Mouse (Mus musculus): ENCODE data around the gene Trpm8. TPM values are rescaled to one million over a fixed set of nuclear protein-coding genes. Genes with fewer than 3 reads are reported as not detected.

Trpm8 gene
- total RNA-seq, 2 experiments from 2014 or later: not detected

DNA sequence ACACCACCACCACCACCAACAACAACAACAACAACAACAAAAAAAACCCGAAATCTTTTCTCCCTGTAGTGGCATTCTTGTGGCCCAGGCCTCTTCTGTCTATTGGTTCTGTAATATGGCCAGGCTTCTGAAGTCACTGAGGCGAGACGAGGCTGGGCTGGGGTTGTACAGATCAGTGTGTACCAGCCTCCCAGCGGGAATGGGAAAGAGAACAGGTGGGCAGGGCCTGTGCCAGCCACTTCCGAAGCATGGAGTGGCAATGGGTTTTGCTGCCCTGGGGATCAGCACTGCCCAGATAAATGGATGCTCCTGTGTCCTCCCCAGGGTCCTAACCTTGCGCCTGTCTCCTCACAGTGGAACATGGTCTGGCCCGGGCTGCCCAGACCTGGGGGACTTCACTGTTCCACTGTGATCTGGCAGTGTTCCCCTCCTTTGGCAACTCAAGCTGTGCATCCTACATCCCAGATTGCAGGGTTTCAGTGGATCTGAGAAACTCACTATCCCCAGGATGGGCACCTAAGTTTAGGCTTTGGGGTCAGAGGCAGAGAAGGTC is 80.7 kb downstream of the Trpm8 start:
- no peak for DNase-seq

DNA sequence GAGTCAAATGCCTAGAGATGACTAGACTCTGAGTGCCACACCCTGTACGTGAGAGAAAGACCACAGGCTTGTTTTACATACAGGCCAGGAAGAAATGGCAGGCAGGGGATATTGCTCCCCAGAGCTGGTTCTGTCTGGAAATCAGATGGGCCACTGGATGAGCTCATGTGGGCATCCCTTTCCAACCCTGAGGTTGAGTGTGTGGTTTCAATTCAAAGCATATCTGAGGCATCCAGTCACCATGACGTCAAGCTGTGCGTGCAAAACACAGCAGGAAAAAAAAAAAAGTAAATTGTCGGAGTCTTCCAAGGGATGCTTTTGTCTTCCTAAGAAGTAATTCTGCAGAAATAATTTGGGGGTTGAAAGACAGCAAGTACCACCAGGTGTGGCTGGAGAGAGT is 83.6 kb downstream of the Trpm8 start:
- DNase-seq: no peak

DNA sequence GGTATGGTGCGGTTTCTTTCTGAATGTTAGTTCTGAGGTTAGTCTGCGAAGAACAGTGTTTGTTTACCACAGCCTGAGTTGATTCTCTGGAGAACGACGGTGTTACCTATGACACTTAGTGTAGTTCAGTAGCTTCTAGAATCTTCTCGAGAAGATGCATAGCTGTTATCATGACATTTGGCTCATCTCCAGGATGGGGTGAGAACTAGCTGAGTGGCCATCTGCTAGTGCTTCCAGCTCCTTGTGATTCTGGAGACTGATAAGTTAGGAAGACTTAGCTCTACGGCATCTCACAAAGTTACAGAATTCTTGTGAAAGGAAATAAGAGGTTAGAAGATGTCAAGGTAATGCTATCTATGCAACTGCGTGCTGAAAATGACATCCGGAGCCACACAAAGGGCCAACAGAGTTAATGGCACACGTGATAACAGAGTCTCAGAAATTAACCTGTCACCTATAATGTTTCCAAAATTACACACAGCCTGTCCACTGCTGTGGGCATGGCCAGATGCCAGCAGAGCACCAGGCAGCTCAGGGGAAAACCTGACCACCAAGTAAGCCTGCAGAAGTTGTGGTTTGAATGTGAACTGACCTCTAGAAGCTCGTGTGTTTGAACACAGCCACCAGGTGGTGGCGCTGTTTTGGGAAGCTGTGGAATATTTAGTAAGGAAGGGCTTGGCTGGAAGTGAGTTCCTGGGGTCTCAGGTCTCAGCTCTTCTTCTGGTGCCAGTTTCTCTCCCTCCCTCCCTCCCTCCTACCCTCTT is 89.6 kb downstream of the Trpm8 start:
- DNase-seq: no peak

DNA sequence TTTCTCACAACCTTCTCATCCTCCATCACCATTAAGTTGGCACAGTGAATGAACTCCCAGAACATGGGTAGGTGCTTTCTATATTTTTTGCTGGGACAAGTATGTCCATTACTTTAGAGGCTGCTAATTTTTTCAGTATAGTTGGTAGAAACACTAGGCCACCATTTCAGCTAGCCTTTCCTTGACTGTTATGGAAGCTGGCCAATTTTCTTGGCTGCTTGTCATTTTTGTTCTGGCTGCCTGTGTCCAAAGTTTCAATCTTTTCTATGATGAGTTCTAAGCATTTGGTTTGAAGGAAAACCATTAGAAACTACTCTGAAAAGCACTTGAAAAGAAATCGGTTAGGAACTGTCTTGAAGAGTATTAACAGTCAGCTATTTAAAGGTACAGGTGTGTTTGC is 101.0 kb downstream of the Trpm8 start:
- DNase-seq: no peak

DNA sequence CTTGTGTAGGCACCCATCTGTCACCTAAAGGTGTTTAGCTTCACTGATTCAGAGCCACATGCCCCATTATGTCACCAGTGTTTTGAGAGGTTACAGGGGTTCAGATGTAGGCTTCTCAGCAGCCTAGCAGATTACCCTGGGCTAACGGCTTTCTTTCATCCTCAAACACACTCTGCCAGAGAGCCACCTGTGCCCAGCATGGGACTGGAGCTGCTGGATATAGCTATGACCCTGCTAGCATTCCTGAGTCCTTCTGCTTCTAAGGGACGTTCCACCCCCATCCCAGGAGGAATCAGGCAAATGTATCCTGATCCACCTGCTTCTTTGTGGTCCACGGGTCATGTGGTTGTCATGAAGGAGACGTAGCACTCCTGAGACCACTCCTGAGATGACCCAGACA is 114.2 kb downstream of the Trpm8 start:
- no peak for DNase-seq

DNA sequence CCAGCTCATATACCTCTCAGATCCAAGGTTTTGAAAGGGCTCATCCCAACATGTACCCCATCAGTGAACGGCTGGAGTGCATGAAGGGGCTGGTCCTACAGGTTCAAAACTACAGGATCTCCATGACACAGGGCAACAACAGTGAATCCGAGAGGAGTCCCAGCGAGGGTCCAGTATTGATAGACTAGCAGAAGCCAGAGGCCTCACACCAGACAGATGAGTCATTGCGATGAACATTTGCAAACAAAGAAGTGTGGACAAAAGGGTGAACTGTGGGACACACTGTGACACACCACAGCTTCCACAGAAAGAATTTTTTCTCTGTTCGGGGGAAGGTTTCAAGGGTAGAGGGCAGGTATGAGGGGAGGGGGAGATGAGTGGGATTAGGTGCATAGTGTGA is 115.9 kb downstream of the Trpm8 start:
- no peak for DNase-seq

DNA sequence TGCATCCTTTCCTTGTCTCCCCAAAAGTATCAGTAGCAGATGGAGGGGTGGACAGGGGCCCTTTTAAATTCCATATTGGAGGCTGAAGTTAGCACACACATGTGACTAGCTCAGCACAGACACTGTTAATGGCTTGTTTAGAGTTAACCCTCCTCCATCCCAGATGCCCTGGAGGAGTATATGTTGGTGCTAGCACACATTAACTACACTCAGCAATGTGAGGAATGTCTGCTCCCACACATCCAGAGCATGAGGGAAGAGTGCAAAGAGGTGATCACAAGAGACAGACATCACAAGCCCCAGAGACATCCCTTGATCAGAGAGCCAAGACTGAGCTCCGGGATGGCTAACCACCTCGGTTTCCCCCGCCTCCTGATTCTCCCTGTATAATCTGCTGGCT is 125.9 kb downstream of the Trpm8 start:
- no peak for DNase-seq

DNA sequence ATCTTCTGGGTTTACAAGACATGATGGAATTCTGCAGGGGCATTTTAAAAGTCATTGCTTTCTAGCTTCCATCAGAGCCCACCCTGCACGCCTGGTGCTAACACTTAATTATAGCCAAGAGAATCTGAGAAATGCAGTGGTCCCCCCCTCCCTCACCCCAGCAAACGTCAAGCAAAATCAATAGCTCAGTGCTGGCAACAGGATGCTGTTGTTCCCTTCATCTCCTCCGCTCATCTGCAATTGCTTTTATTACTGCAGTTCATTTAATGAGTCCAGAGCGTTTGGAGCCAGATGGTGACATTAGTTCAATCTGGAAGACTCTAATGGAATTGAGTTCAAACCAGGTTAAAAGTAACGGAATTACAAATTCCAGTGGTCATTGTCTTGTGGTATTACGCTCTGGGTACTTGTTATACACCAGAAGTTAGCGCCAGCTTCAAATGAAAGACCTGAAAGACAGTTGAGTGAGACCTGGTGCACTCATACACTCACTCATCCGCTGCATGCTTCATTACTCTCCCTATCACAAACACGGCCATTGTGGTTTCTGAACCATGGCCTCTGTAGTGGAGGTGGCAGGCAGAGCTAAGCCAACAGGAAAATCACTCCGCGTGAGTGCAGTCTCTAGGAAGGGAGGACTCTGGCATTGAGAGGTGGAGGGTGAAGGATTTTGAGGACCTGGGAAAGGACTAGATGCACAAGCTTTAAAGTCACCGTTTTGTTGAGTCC is 128.8 kb downstream of the Trpm8 start:
- no peak for DNase-seq

DNA sequence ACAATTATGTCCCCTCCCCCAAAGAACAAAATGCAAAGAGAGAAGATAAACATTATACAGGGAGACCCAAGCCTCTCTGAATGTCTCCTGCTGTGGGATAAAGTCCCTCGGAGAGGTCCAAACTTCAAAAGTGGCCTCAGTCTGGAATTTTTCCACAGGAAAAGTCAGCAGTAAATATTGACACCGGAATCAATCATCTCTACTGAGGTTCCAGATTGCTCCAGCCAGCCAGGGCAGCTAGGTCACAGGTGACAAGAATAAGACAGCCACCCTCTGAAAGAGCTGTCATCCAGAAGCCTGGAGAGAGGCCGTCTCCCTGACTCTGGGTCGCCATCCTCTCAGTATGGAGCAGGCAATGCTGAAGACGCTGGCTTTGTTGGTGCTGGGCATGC is 129.3 kb downstream of the Trpm8 start, which contains the start of gene Spp2:
Gene Spp2, plus strand, starts transcription at position 155 of the 392 bp plus-strand sequence.
- no peak for DNase-seq

DNA sequence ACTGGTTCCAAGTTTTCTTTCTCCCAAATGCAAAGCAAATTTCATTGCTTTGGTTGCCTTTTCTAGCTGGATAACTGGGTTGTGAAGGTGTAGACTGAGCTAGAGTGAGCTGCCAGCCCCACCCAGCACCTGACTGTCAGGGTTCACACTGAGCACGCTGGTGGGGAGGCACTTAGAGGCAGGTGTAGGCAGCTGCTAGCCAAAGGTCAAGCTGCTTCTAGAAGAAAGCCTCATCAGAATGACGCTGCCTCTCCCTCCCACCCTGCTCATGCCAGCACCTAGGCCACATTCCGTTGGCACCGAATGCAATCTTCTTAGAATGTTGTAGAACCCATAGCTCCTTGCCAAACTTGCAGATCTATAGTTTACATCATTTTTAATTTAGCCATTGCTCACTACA is 130.9 kb downstream of the Trpm8 start:
- DNase-seq: no peak

DNA sequence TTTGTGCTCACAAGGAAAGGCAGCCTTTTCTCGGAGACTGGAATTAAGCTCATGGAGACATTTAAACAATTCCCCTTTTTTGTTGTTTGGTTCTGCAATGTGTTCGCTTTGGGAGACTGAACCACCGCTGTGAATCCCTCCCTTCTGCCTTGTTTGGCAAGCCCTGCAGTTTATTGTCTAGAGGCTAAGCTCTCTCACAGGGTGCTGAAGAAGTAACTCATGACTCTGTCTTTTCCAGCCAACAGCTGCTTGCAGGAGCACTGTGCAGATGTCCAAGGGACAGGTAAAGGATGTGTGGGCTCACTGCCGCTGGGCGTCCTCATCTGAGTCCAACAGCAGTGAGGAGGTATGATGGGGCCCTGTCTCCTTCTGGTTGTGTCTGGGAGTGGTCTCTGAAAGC is 134.6 kb downstream of the Trpm8 start:
- no peak for DNase-seq

DNA sequence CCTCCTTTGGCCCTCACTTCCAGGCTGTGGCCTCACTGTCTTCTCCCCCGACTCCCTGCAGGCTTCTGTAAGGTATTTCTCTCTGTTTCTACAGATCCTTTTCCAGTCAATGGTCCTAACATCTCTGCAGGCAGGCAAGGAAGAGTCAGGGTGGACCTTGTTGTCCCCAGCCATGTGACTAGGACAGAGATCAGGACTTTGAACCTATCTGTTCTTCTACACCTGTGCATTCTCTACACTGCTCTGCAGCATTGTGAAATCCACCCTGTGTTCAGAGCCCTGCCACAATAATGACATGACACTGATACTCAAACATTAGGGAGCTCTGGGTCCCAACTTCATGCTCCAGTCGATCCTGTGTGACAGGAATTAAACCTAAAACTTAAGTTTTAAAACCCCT is 141.5 kb downstream of the Trpm8 start:
- DNase-seq: no peak

DNA sequence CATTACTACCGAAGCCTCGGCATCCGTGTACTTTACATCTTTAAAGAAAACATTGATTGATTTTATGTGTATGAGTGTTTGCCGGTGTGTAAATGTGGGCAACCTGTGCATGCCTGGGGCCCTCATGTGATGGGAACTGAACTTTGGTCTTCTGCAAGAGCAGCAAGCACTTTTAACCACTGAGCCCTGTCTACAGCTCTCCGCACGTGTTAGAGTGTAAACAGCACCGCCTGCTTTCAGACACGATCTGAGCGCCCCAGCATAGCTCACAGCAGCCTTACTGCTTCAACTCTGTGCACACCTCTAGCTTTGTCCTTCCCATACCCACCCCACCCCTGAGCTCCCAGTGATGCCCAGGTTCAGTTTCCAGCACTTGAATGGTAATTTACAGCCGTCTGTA is 144.6 kb downstream of the Trpm8 start:
- DNase-seq: no peak

DNA sequence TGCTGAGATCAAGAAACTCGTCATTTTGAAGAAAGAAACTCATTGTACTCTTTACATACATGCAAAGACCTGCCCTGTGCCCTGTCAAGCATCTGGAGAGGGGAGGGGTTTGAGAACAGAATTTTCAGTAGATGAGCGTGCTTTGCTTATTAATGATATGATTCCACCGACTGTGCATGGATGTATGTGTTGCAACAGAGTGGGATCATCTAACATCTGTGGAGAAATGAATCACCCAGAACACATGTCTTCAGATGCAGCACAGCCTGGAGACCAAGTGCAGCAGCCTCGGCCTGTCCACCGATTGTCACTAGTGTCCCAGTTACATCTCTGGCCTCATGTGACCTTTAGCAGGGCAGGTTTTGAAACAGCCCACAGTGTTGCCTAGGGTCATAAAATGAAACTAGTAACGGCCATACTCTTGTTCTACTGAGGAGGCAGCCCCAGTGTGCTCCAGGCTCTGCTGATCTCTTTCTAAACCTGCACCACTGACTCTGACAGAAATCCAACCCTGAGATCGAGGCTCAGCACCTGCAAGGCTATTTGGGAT is 145.5 kb downstream of the Trpm8 start:
- no peak for DNase-seq

DNA sequence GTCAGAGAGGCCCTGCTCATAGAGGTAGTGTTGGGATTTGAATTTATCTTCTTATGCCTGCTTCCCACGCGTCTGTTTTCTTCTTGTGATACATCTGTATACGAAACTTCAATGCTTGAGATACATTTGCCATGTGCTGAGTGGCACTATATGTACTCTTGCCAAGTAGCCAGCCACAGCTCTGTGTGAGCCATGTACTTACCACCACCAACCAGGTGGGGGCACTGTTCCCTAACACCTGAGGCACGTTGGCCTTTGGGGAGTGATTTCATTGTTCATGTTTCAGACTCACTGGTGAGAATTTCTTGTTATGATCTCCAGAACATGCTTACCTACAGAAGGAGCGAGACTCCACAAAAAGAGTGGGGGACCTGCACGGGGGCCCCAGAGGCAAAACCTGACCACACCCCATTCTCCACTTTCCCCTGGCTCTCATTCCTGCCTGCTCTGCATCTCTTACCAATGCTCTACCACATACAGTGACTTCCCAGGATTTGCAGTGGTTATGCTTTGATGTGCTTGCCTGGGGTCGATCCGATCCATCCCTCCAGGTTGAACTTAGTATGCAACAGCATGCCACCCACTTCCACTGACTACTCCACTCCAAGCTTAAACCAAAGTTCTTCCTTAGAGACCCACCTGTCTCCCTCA is 147.3 kb downstream of the Trpm8 start:
- DNase-seq: peak; percentile 88

DNA sequence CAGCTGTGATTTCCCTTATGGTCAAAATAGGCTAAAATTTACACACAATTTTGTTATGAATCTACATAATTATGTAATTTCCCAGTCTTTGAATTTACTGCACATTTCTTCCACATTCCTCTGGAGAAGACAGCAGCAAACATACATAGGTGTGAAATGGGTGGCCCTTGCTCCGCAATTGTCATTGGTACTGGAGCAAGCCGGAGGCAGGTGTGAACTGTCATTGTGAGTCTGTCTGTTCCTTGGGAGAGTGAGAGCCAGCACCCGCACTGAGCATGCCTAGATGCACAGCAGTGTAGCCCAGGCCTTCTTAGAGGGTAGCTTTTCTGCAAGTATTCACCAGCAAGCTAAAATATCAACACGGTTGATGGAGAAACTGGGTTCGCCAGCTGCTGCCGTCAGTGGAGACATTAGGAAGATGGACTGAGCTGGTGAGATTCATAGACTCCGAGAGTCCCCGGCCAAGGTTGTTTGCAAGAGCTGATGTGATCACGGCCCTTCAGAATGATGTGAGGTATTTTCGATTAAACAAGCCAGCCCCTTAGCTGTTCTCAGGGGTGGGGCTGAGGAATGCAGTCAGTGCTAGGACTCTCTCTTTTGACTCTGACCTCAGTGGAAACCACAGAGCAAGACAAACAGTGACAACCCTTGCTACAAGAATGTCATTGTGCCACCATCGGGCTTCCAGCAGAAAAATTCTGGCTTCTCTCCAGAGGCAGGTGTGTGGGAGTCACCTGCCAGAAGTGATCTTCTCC is 150.7 kb downstream of the Trpm8 start:
- no peak for DNase-seq

DNA sequence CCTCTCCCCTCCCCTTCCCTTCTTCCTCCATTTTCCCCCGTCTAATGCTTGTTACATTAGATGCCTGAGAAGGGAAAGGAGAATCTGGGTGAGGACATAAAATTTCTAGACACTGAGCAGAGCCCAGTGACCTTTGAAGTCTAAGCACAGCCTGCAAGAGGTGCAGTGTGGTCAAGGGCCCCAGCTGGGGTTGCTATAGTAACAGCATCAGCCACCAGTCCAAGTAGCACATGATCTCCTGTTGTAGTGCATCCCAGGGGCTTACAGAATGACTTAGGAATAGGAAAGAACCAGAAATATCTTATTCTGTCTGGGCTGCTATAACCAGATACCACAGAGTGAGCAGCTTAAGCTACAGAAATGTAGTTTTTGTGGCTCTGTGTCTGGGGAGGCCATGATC is 152.0 kb downstream of the Trpm8 start:
- DNase-seq: no peak

DNA sequence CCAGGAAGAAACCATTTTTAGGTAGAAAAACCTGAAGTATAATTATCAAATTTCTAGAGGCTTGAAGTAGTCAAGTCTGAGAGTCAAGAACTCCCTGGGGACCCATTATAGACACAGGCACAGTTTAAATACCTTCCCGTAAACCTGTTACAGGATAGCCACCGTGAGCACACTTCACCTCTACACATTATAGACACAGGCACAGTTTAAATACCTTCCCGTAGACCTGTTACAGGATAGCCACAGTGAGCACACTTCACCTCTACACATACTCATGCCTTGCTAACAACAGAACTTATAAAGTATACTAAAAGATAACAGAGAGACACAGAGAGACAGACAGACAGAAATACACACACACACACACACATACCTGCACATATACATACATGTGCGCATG is 153.8 kb downstream of the Trpm8 start:
- DNase-seq: no peak

DNA sequence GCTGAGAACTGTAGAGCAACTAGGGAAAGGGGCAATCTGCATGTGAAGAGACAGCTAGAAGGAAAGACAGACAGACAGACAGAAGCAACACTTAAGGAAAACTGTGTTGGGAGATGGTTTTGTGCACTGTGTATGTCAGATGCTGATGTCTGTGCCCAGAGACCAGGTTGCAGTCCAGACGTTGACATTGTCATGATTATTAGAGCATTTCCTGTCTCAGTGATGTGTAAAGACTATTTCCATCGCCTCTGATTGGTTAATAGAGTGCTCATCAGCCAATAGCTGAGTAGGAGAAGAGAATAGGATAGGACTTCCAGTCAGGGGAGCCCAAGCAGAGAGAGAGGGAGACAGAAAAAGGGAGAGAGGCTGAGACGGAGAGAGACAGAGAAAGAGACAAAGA is 155.1 kb downstream of the Trpm8 start:
- DNase-seq: no peak

DNA sequence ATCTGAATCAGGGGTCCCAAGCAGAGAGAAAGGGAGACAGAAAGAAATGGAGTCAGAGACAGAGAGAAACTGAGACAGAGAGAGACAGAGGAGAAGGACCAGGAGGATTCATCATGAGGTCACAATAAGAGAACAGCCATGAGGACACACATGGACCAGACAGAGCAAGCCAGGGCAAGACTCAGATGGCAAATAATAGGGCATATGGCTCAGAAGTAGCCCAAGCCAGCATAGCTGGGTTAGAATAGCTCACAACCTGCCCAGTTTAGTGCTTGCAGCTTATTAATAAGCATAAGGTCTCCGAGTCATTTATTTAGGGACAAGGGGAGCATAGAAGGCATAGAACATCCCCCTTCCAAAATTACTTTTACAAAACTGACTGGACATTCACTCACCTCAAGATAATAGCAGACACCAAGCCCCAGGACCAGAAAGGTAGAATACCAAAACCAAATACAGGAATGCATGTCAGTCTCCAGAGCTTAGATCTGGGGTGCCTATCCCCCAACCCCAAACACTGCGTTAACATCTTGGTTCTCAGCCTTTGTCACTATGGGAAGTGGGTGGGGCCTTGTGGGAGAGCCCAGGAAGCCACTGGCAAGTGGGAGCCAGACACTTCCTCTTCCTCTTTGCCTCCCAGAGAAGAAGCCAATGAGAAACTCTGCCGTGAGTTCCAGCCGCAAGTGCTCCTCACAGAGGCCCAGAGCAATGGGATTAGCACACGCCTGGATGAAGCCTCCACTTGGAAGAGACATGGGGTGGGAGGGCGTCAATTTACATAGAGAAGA is 155.8 kb downstream of the Trpm8 start:
- no peak for DNase-seq

DNA sequence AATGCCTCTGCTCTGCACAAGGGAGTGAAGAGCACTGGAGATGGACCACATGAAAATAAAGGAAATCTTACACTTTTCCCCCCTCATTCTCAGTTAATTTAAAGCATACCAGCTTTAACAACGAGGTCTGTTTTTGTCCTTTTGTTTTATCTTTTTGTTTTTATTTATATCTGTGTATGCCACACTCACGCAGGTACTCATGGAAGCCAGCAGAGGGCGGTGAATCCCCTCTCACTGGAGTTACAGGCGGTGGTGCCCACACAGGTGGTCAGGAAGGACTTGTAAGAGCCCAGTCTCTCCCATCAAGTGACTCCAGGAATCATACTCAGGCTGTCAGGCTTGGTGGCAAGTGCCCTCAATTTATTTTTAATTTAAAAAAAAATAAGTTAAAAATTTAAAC is 156.6 kb downstream of the Trpm8 start:
- DNase-seq: no peak
